Mouse (Mus musculus): Measurements from ENCODE around the gene Scnm1.
"Not testable (repeated sequence)": the region's sequence is repeated elsewhere in the genome, so short reads cannot be mapped to it uniquely, and the experiment has no call there.

Gene Scnm1

GRCm38 (mm10) chr3:95107308-95107707 is 26.5 kb downstream of the Scnm1 start:
- not testable (repeated sequence) for DNase-seq (ENCODE audit: low spot score in 2 of 2)

- DNase-seq (ENCODE audit: low spot score in 2 of 2) = peak; percentile 94 to 96
These were observed 27.3 kb downstream of the Scnm1 start, which contains the start of gene Pip5k1a for GRCm38 (mm10) chr3:95106338-95107117. Gene Pip5k1a, minus strand, starts transcription at chr3:95106930.

- no peak for DNase-seq (ENCODE audit: low spot score in 2 of 2)
These were observed 28.0 kb downstream of the Scnm1 start for GRCm38 (mm10) chr3:95105586-95106337.

- no peak for DNase-seq (ENCODE audit: low spot score in 2 of 2)
These were observed 28.7 kb downstream of the Scnm1 start for GRCm38 (mm10) chr3:95105121-95105520.

- no peak for DNase-seq (ENCODE audit: low spot score in 2 of 2)
These were observed 33.0 kb downstream of the Scnm1 start for GRCm38 (mm10) chr3:95100854-95101253.

GRCm38 (mm10) chr3:95088071-95088470 is 45.7 kb downstream of the Scnm1 start:
- no peak for DNase-seq (ENCODE audit: low spot score in 2 of 2)

Data from spleen, postnatal 36 days (tissue).